In the genomic region with DNA sequence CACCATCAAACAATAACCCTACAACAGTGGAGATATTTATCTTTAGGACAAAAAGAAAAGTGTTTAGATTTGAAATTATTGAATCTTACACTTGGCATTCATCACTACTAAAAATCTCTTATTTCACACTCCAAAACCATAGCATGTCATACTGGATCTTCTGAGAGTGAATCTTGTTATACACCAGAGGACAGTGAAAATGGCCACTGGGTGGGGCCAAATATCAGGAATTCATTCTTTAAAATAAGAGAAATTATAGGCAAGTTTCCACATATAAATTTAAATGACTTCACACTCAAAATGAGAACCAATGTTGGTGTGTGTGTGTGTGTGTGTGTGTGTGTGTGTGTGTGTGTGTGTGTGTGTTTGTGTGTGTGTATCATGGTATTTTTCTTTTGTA, we compare ENCODE assay signal across 17 mouse cellular contexts.
DNase-seq lines count a peak whose midpoint lies in the region; ATAC-seq lines count a peak whose summit lies in the region.
"Had no signal": no experiment of that assay in that cellular context is flagged by ENCODE, and none has a peak within 500 bp of the region (broad histone marks: within the 10 kb centered on the region; RNA-seq: fewer than 3 reads in every experiment).

No protein-coding gene starts in this region.

- no peaks in the 10 kb centered on the region for H3K9me3 ChIP-seq in heart, embryonic 11.5 days (replicated peaks; ENCODE audit: control insufficient read depth, low read length)
- H3K9me3 ChIP-seq: forebrain, embryonic 10.5 days; G1E; hindbrain, embryonic 10.5 days; limb, embryonic 10.5 days; liver, embryonic 15.5 days; midbrain, embryonic 12.5 days; neural tube, embryonic 12.5 days had no signal

- intact Hi-C loops in heart, postnatal 10 days (cut with DNase I): loop anchor here (1.0 kb wide), 1 partner anchor 266 kb away; no protein-coding TSS in a partner anchor

- H3K27me3 ChIP-seq in heart, embryonic 11.5 days (ENCODE audit: control insufficient read depth, insufficient read depth, low read length): no peaks in the 10 kb centered on the region
- H3K27me3 ChIP-seq: liver, embryonic 15.5 days; midbrain, embryonic 12.5 days; neural tube, embryonic 12.5 days had no signal

- no peak overlapping the region for H3K4me3 ChIP-seq in heart, embryonic 11.5 days (ENCODE audit: low read depth, low read length)
- H3K4me3 ChIP-seq: forebrain, embryonic 10.5 days; hindbrain, embryonic 10.5 days; limb, embryonic 10.5 days; liver, embryonic 15.5 days; midbrain, embryonic 12.5 days; neural tube, embryonic 12.5 days had no signal

- ATAC-seq in heart, embryonic 11.5 days (replicated peaks; ENCODE audit: insufficient number of reproducible peaks, low FRiP score, low TSS enrichment): no peak

- H3K36me3 ChIP-seq in heart, embryonic 11.5 days (ENCODE audit: control insufficient read depth, insufficient read depth, low read length): no peaks in the 10 kb centered on the region
- H3K36me3 ChIP-seq: forebrain, embryonic 10.5 days; G1E; hindbrain, embryonic 10.5 days; limb, embryonic 10.5 days; liver, embryonic 15.5 days; midbrain, embryonic 12.5 days; neural tube, embryonic 12.5 days had no signal

- H3K9ac ChIP-seq in heart, embryonic 11.5 days (ENCODE audit: low read depth, low read length): no peak overlapping the region
- H3K9ac ChIP-seq: liver, embryonic 15.5 days; midbrain, embryonic 12.5 days; neural tube, embryonic 12.5 days had no signal

- no peaks in the 10 kb centered on the region for H3K4me1 ChIP-seq in heart, embryonic 11.5 days (ENCODE audit: control insufficient read depth, insufficient read depth, low read length)
- H3K4me1 ChIP-seq: liver, embryonic 15.5 days; midbrain, embryonic 12.5 days; neural tube, embryonic 12.5 days had no signal

- H3K4me2 ChIP-seq in heart, embryonic 11.5 days: no peak overlapping the region
- H3K4me2 ChIP-seq: liver, embryonic 15.5 days; midbrain, embryonic 12.5 days; neural tube, embryonic 12.5 days had no signal

- peak; percentile 1 for DNase-seq in cerebellum, adult 9-10 months
- no peak for DNase-seq in cerebellum, adult 11-12 months
- DNase-seq in heart, postnatal 10 days: peak; percentile 7 to 16
- DNase-seq in left cerebral cortex, adult 18-20 months (ENCODE audit: low spot score in 2 of 2): peak; percentile 5 to 9
- no peak for DNase-seq in left cerebral cortex, adult 11 months (ENCODE audit: low spot score)
- DNase-seq in NIH3T3 (ENCODE audit: low read depth): peak; percentile 59
- DNase-seq in ovary, adult 18-20 months (ENCODE audit: low spot score): no peak
- DNase-seq: B cell, adult 2 months; thymus, adult 18-20 months had no signal

- H3K27ac ChIP-seq in heart, embryonic 11.5 days (ENCODE audit: low read depth, low read length): no peak overlapping the region
- H3K27ac ChIP-seq: forebrain, embryonic 10.5 days; hindbrain, embryonic 10.5 days; limb, embryonic 10.5 days; liver, embryonic 15.5 days; midbrain, embryonic 12.5 days; neural tube, embryonic 12.5 days had no signal

Comparison
In these comparisons a context has a peak if more than half of its experiments do, and no peak if none do; other contexts are left out.
1. DNase-seq: peak in cerebellum, adult 9-10 months (single experiment), heart, postnatal 10 days (2 of 2), left cerebral cortex, adult 18-20 months (2 of 2) and NIH3T3 (single experiment); none in cerebellum, adult 11-12 months (single experiment), left cerebral cortex, adult 11 months (single experiment) and ovary, adult 18-20 months (single experiment).